Mouse (Mus musculus) cerebellum, adult 9-11 months (tissue): ENCODE measurements around the gene Glp1r.

Experiments
- DNase-seq: peaks from one replicate; pipeline ENCODE4 v3.0.0; 2022

Glp1r gene

DNA sequence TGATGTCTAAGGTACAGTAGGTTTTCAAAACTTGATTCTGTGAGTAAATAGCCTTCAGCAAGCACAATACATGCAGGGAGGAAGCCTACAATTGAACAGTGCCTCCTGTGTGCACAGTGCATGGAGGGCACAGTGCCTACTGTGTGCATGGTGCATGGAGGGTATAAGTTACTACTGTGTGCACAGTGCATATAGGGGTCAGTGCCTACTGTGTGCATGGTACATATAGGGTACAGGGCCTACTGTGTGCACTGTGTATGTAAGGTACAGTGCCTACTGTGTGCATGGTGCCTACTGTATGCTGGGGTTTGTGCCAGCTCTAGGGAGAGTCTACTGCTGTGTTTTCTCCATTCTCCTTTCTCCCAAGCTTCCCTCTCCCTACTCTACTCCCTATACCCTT lies 12.6 kb downstream of the Glp1r start:
- no peak for DNase-seq

DNA sequence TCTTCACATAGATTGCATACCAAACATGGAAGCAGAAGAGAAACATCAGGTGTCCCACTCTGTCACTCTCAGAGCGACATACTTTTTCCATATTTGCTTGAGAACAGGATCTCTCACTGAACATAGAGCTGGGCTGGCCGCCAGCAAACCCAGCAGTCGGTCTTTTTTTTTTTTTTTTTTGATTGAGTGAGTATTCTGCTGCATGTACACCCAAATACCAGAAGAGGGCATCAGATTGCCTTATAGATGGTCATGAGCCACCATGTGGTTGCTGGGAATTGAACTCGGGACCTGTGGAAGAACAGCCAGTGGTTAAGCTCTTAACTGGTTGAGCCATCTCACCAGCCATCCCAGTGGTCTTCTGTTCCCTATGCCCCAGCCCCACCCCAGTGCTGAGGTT lies 21.9 kb downstream of the Glp1r start:
- no peak for DNase-seq

DNA sequence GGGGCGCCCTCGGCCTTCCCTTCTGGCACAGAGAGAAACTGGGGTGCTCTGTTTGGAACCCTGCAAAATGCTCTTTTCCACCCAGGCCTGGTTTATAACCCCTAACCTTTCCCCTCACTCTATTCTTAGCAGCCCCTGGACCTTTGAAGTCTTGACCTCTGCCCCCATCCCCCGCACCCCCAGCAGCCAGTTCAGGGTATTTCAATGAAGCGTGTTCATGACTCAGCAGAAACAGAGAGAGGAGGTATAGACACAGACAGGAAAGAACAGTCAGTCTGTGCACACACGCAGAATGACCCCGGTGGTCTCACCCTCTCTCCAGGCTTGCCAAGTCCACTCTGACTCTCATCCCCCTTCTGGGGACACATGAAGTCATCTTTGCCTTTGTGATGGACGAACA lies 29.2 kb downstream of the Glp1r start:
- no peak for DNase-seq

DNA sequence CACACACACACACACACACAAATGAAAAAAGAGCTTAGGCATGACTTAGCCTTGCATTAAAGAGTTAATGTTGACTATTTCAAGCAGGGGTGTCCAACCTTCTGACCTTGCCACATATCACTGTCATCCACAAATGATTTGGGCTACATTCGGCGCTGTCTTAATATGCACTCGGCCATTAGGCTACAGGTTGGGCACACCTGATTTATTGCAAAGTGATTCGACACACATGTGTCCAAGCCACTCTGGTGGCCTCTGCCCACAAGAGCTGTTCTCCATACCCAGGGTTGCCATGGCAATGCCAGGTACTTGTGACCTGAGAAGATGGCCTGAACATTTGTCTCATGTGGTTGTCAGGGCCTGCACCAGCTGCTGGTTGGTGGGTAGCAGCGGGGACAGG lies 31.2 kb downstream of the Glp1r start:
- DNase-seq, result no peak

DNA sequence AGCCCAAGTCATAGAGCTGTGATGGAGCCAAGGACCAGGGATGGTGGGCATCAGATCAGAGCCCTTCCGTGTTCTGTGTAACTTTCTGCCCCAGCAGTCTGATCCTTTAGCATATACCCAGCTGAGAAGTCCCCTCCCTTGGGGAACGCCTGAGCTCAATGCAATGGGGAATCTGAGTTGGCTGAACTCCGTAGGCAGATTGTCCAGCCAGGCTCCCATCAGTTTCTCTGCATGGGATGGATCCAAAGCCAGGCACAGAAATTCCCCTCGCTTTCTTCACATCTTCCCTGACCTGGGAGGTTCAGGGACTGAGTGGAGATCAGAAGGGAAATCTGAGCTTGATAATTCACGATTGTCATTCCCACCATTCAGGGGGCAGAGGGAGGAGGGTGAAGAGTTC lies 33.7 kb downstream of the Glp1r start:
- no peak for DNase-seq

DNA sequence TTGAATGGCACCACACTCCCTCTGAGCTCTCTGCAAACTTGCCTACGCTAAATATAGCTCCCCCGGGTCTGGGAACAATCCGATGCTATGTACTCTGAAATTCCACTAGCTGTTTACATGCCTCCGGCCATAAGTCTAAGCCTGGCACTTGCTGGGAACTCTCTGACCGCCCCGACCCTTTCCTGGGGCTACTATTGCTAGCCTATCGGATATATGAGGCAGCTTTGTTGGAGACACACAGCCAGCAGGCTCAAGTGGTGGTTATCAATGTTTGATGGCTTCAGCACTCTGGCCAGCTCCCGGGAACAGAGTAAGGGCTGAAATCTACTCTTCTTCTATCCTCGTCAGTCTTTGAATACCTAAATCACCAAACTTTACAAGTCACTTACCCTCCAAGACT lies 36.9 kb downstream of the Glp1r start:
- no peak for DNase-seq

DNA sequence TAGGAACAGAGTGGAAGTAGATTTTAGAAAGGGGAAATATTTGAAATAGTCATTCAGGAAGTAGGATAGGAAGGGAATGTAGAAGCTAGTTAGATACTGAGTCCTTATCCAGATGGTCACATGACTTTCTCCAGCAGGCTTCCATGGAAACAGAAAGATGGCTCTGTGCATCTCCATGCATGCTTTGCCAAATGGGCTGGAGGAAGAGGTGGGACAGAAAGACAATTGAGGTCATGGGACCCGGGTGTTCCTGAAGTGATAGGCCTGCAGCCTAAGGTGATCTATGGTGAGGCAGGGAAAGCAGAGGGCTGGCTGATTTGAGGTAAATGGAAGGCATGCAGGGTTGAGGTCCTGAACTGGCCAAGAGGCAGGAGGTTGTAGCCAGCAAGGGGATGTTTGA lies 46.8 kb downstream of the Glp1r start:
- DNase-seq, result no peak

DNA sequence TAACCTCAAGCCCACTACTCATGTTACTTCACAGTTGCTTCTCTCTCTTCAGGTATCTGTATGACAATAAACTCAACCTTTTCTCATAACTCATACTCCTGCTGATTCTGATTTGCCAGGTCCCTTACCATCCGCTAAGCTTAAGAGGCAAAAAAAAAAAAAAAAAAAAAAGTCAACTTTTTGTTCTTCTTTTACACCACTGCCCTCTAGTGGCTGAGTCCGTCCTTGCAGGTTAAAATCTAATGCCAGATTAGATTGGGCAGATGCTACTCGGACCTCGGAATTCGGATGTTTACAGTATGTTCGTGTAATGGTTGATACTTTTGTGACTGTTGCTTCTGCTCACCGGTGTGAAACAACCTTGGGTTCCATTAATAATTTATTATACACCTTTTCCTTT lies 49.2 kb downstream of the Glp1r start:
- DNase-seq, result peak; percentile 20

DNA sequence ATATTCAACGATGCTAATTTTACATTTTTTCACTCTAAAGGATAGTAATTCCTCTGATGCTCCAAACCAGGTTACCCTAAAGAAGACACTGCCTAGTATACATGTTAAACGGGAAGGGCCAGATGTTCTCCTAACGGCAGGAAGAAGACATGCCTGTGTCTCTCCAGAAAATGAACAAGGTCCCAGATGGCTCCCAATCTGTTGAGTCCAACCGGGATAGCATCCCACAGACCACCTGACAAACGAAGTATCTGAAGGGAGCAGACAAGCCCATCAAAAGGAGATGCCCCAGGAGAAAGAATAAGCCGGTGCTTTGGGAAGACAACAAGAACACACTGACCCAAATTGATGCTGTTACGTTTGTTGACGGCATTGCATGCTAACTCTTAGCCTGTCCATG lies 50.0 kb downstream of the Glp1r start:
- DNase-seq, result no peak

DNA sequence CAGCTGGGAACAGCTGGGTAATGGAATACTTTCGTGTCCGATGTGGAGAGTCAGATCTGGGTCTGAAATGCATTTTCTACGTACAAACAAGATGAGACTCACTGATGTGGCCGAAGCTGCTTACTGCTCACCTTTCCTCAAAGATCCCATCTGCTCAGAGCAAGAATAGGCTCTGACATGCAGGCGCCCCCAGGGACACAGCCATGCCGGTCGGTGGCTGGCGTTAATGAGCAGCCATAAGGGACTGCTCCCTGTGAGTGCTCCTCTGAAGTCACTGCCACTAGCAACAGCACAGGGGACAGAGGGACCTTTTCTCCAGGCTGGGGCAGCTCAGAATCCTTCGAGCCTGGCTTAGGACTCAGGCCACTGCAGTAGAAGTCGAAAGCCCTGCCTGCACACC lies 52.7 kb downstream of the Glp1r start, which contains the start of gene Umodl1:
Gene Umodl1, plus strand, starts transcription at position 301 of the 400 bp plus-strand sequence.
- DNase-seq, result no peak

DNA sequence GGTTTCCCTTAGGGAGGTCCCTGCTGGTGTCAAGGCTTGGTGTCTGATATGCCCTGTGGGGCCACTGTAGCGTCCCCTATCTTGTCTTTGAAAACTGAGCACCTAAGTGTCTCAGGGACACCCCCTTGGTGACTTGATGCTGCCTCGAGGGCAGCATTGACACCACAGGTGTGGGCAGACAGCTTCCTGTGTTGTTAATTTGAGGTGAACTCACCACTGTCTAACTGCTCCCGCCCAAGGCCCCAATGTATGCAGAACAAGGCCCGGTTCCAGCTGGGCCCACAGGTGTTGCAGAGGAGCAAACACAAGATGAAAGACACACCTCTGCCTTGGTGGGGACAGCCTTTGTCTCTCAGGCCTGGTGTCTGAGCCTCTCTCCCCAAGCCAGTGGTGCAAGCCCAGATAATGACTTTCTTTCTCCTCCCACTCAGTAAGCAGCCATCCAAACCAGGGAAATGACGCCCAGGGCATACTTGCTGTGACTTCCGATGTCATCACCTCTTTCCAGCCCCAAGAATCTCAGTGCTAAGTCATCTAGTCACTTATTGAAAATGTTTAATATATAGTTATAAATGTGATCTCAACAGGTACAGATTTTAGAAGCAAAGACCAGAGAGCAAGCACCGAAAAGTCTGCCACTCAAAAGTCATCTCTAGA lies 60.4 kb downstream of the Glp1r start:
- no peak for DNase-seq

DNA sequence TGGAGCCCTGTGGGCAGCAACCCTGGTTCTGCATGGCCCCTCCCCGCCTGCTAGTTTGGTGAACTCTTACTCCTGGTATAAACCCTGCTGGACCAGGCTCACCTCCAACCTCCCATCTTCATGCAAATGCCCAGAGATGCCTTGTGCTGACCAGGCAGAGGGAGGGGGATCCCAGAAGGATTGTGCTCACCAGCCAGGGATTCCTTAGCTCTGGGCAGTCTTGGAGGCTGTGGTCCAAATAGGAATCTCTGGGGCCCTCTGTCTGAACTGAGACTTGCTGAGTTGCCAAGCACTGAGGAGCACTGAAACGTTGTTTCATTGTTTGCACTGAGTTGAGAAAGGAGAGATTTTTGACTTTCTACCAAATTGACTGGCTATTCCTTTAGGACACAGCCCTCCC lies 61.3 kb downstream of the Glp1r start:
- no peak for DNase-seq

DNA sequence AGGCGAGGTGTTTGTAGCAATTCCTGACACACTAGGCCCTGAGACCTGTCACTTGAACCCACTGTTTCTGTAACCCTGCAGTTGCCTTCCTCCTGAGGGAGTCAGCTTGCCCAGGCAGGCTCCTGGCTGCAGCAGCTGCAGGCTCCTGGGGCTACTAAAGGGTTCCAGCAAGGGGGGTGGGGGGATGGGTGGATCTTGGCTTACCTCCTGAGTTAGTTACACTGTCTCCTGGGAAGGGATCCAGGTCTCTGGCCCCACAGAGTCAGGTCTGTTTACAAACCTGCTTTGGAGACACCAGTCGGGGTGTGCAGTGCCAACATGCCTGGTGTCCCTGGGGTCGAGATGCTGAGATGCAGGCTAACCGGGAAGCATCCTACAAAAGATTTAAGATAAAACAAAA lies 68.4 kb downstream of the Glp1r start:
- no peak for DNase-seq

DNA sequence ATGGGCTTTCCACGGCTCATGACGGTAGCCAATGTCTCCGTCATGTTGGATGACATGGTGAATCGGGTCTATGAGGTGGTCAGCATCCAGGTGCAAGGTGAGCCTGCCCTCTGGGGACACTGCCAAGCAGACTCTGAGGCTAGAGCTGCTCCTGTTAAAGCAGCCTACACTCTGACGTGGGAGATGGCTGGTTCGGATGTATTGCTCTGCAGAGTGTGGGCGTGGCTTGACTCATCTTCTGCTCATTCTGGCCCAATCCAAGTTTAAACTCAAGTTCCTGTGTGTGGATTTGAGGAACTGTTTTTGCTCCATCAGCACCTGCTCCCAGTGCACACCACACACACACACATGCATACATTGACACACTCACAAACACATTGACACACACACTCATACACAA lies 70.3 kb downstream of the Glp1r start:
- no peak for DNase-seq

DNA sequence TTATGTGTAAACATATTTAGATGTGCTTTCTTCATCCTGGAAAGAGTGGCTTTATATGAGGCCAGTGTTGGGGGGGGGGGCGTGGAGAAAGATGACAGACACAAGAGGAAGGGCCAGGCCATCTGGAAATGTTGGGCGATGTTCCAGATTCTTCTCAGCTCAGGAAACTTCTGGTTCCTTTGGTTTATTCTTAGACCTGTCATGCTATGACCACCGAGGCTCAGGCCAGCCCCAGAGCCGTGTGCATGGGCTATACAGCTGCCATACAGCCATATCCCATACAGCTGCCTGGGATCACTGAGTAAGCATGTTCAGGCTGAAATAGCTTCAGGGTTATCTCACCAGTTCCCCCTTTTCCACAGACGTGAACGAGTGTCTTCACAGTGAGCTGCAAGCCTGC lies 71.7 kb downstream of the Glp1r start:
- DNase-seq, result no peak

DNA sequence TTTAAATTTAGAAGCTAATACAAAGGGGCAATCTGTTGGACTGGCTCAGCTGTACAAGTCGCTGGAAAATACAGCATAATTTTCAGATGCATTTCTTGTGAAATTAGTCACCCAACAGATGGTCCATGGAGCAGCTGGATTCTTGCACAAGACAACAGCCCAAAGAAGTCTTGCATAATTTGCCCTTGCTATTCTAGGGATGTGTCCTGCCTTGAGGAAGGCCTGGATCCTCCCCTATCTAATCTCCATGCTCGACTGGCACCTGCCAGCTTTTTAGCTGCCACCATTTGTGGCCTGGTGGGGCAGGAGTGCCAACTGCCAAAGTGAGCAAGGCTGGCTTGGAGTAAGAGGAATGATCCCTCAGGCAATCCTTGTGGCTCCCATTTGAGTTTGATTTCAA lies 75.7 kb downstream of the Glp1r start:
- DNase-seq, result no peak

DNA sequence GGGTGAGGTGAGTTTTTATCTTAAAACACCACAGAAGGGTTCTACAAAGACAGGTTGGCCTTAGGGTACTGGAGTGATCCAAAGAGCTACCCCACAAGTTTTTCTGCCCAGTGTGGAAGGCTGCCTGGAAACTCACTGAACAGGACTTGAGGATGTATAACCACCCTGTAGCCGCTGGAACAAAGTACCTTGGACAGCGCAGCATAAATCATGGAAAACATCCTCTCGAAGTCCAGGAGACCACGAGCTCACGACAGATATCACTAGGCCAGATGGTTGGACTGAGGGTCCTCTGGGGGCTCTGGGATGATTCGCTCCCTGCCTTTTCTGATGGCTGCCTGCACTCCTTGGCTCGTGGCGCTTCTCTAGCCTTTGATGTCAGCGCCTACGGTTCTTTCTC lies 76.9 kb downstream of the Glp1r start:
- DNase-seq, result no peak

DNA sequence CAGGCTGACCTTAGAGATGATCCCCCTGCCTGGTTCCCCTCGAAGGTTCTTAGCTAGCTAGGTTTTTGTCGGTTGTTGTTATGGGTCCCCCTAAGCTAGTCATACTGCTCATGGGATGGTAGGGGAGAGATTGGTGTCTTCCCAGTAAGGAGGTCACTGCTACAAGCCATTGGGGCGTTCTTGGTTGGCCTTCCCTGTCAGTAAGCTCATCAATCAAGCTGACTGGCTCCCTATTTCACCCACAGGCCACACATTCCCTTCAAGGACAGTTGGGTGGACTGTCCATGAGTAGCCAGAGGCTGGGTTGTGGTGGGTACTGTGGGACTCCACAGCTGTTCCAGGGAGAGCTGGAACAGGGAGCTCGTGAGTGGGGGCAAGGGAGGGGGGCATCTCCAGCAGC lies 81.9 kb downstream of the Glp1r start:
- DNase-seq, result no peak

DNA sequence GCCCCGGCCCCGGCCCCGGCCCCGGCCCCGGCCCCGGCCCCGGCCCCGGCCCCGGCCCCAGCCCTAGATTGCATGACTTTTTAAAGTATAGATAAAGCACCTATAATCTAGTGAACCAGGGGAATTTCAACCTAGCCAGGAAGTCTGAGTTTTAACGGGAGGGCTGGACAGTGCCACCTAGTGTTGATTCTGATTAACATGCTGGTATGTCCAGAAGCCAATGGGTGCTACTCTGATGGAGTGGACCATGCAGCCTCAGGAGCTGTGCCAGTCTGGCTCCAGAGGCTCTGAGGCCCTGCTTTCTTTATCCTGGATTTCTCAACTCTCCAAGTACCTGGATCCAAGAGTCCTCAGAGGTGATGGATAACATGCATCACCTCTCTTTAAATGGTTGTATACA lies 88.6 kb downstream of the Glp1r start:
- no peak for DNase-seq
